Mouse (Mus musculus) gastrocnemius, postnatal 36 days (tissue): ENCODE data around the gene Rab3d. TPM values are rescaled to one million over a fixed set of nuclear protein-coding genes. Genes with fewer than 3 reads are reported as not detected.
A peak's percentile ranks its signal among the peaks of the same experiment; 100 is the strongest.
"Not testable (repeated sequence)": the region's sequence is repeated elsewhere in the genome, so short reads cannot be mapped to it uniquely, and the experiment has no call there.

Experiments
- DNase-seq, 2 experiments: peaks; one replicate each; pipeline ENCODE4 v3.0.0; 2022
- intact Hi-C: fragments of 180-260 bp; cut with DNase I; formaldehyde crosslinking; loops from one replicate; pipeline ENCODE4 v1.15.1; 2025
- total RNA-seq, 2 experiments: library from RNA; stranded (reverse); gene quantifications; 2 replicates each; pipeline ENCODE4 v1.2.3; 2021

Rab3d gene
- total RNA-seq, 2 experiments from 2014 or later = 2.3 to 4.1 TPM

GRCm38 (mm10) chr9:21916851-21917492, 1.0 kb downstream of the Rab3d start:
- intact Hi-C loops = no loop called here

GRCm38 (mm10) chr9:21909474-21910223, 8.3 kb downstream of the Rab3d start:
- no peak for DNase-seq
- intact Hi-C loops = no loop called here

More at GRCm38 (mm10) chr9:21916851-21917492, 1.0 kb downstream of the Rab3d start:
- no peak for DNase-seq

- DNase-seq = no peak
- intact Hi-C loops = no loop called here
Measured at GRCm38 (mm10) chr9:21908216-21908615, 9.8 kb downstream of the Rab3d start.

GRCm38 (mm10) chr9:21904031-21904430, 14.0 kb downstream of the Rab3d start:
- intact Hi-C loops = no loop called here

GRCm38 (mm10) chr9:21901223-21901820, 16.7 kb downstream of the Rab3d start:
- DNase-seq = peak in 1 of 2 experiments; percentile 47
- intact Hi-C loops = no loop called here

More at GRCm38 (mm10) chr9:21904031-21904430, 14.0 kb downstream of the Rab3d start:
- DNase-seq = no peak

- intact Hi-C loops = no loop called here
- no peak for DNase-seq
Measured at GRCm38 (mm10) chr9:21889229-21889628, 28.8 kb downstream of the Rab3d start.

GRCm38 (mm10) chr9:21876601-21877000, 41.4 kb downstream of the Rab3d start:
- no peak for DNase-seq
- intact Hi-C loops = no loop called here

GRCm38 (mm10) chr9:21872204-21872603, 45.8 kb downstream of the Rab3d start:
- DNase-seq = no peak
- intact Hi-C loops = loop anchor here (5.0 kb wide), 2 partner anchors 120 to 270 kb away; no protein-coding TSS in a partner anchor

GRCm38 (mm10) chr9:21870879-21871524, 47.0 kb downstream of the Rab3d start:
- intact Hi-C loops = loop anchor here (1.0 to 5.0 kb wide), 3 partner anchors 31 to 269 kb away; no protein-coding TSS in a partner anchor
- peak in 1 of 2 experiments; percentile 39 for DNase-seq

- DNase-seq = peak in 1 of 2 experiments; percentile 68
- intact Hi-C loops = not testable (repeated sequence)
Measured at GRCm38 (mm10) chr9:21869290-21869689, 48.7 kb downstream of the Rab3d start.

GRCm38 (mm10) chr9:21867726-21868125, 50.3 kb downstream of the Rab3d start:
- no peak for DNase-seq
- intact Hi-C loops = no loop called here

GRCm38 (mm10) chr9:21866641-21867040, 51.4 kb downstream of the Rab3d start:
- DNase-seq = no peak
- intact Hi-C loops = no loop called here

- no peak for DNase-seq
- intact Hi-C loops = no loop called here
Measured at GRCm38 (mm10) chr9:21865673-21866398, 52.2 kb downstream of the Rab3d start.

GRCm38 (mm10) chr9:21862181-21862580, 55.8 kb downstream of the Rab3d start:
- intact Hi-C loops = no loop called here
- no peak for DNase-seq

GRCm38 (mm10) chr9:21860349-21860748, 57.6 kb downstream of the Rab3d start:
- DNase-seq, intact Hi-C loops: not testable (repeated sequence)

GRCm38 (mm10) chr9:21859606-21860005, 58.4 kb downstream of the Rab3d start:
- no peak for DNase-seq
- intact Hi-C loops = no loop called here

- intact Hi-C loops = no loop called here
- DNase-seq = no peak
Measured at GRCm38 (mm10) chr9:21858084-21858483, 59.9 kb downstream of the Rab3d start.

- intact Hi-C loops = no loop called here
Measured at GRCm38 (mm10) chr9:21857501-21857900, 60.5 kb downstream of the Rab3d start.

More at GRCm38 (mm10) chr9:21857501-21857900, 60.5 kb downstream of the Rab3d start:
- DNase-seq = no peak
